Mouse (Mus musculus) left cerebral cortex, adult 8-10 months (tissue): ENCODE data around the gene Cacna1s. TPM values are rescaled to one million over a fixed set of nuclear protein-coding genes. Genes with fewer than 3 reads are reported as not detected.

Experiments used
- DNase-seq, 2 experiments: peaks; one replicate each; pipeline ENCODE4 v3.0.0; 2022; ENCODE audit warnings: low spot score in 2 of 2
- total RNA-seq, 4 experiments: library from RNA; stranded (reverse); gene quantifications; 2 replicates each; pipeline ENCODE4 v1.2.4; 2022

Cacna1s gene
- total RNA-seq, 4 experiments from 2014 or later: 0.83 to 1.6 (median 1.4) TPM

GRCm38 (mm10) chr1:136117069-136117468 is 64.5 kb downstream of the Cacna1s start:
- no peak for DNase-seq

- DNase-seq: peak in 1 of 2 experiments; percentile 89
Observed at GRCm38 (mm10) chr1:136118875-136119274, 66.3 kb downstream of the Cacna1s start.

GRCm38 (mm10) chr1:136119571-136120262 is 67.2 kb downstream of the Cacna1s start:
- no peak for DNase-seq

DNA sequence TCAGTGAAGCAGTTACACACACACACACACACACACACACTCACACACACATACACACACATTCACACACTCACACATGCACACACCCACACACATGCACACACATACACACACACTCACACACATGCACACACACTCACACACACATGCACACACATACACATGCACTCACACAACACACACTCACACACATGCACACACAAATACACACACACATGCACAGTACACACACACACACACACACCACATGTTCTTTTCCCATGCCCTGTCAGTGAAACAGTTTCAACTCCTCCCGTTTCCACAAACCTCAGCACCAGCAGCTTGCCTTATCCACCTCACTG is 67.7 kb downstream of the Cacna1s start:
- DNase-seq: no peak

GRCm38 (mm10) chr1:136120785-136121184 is 68.2 kb downstream of the Cacna1s start:
- no peak for DNase-seq

DNA sequence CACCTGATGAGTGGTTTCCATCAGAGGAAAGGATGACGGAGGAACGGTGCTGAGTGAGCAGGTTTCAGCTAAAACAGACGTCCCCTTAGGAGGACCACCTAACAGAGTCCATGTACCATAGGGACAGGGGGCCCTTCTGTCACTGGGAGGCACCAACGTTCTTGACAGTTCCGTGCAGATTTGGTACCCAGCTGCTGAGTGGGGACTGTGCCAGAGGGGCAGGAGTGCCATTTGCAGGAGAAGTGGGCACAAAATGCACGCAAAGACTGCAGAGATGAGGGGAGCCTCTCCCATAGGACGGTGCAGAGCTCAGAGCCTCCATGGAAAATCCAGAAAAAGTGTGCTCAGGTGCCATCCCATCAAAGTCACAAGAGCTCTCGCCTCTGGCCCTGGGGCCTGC is 69.5 kb downstream of the Cacna1s start:
- DNase-seq: no peak

DNA sequence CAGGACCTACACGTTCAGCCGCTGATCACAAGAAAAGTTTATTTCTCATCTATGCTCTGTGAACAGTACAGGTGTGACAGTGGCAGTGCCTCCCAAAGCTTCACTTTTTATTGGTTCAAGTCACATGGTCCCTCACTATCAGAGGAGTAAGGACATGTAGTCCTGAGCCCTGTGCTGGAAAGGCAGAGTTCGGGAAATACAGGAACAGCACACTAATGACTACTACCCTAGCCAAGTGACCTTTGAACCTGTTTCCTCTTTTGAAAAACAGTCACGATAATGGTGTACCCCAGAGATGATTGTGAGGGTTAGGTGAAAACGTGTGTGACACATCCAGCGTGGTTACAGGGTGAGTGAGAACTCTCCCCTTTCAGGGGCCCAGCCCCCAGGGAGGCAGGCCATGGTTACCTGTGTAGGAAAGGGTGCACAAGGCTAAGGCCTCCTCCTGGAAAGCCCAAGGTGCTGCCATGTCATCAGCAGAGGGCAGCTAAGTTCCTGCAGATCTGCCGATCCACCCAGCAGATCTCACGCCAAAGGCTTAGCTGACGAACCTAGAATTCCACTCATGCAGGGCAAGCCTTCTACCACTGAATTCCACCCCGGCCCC is 73.7 kb downstream of the Cacna1s start:
- DNase-seq: no peak

DNA sequence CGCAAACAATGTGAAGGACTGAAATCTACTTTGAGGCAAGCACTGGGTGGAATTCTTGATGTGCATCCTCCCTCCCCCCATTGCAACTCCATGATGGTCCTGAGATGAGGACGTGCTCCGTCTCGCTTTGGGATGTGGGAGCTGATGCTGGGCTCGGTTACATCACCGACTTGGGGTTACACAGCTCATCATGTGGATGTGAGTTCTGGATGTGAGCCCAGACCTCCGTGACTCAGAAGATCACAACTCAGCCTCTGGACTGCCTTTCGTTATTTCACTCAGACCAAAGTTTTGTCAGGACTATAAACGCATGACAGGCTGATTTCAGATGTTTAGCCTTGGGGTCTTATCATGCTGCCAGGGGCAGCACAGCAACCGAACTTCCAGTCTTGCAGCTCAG is 74.3 kb downstream of the Cacna1s start:
- DNase-seq: no peak

DNA sequence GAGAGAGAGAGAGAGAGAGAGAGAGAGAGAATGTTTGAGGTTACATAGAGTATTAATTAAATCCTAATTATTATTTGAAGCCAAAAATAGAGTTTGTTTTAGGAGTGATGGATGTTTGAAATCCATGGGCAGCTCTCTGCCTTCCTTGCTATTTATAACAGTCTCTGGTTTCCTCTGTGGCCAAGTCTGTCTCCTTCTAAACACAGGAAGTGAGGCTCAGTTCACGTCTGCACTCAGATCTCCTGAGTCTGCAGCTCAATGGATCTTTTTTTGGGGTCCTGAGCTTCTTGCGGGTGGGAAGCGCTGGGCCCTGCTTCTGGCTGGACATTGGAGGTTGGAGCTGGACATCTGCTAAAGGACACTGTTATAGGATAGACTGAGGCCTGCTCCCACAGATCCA is 75.3 kb downstream of the Cacna1s start:
- no peak for DNase-seq

DNA sequence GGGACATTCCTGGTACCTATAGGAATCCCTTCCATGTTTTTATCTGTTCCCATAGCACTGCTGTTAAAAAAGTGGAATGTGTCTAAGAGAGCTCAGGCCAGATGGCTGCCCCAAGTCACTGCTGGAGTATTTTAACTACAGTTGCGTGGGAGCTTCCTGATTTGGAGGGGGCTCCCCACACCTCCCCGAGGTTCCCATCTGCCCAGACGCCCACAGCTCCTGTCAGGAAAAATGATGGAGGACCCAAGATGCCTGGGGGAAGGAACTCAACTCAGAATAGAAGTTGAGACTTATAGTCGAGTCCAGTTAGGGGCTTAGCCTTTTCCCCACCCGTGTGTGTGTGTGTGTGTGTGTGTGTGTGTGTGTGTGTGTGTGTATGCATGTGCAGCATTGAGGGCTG is 75.9 kb downstream of the Cacna1s start:
- peak in 1 of 2 experiments; percentile 90 for DNase-seq

DNA sequence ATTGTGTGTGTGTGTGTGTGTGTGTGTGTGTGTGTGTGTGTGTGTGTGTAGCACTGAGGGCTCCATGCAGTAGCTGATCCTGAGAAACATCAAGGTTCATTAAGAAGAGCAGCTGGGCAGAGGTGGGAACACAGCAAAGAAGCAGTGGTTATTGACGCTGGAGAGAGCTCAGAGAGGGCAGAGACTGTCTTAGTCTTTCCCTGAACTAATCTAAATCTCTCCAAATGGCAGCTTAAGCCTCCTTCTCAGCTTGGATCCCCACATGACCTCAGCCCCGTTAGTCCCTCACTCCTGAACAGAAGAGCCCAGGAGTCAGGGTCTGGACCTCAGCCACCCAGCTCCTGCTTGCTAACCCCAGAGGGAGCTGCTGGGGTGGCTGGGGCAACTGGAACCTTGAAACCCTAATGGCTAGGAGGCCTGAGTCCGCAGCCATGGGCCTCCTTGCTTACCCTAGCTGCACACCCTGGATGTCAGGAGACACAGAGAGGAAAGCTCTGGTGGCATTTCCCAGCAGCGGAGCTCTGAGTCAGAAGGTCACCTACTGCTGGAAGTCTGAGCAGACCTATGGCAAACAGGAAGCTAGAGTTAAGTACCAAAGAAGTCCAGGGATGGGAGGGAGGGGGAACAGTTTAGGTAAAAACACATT is 76.5 kb downstream of the Cacna1s start:
- DNase-seq: no peak

DNA sequence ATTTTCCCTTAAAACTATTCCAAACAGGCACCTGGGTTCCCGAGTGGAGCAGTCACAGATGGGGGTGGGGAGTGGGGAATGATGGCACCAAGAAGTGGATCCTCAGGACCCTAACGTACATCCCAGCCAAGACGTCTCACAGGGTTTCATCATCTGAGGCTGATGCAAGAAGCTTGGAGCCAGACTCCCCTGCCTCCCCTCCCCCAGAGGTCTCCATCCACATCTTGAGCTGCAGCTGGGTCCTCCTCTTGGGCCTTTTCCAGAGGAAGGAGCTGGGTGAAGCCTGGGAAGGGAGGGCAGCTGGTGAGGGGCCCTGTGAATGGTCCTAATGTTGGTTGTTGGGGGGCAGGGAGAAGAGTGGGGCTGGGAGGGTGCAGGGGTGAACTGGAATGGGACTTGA is 77.6 kb downstream of the Cacna1s start:
- no peak for DNase-seq

- peak; percentile 83 to 94 for DNase-seq
Observed at GRCm38 (mm10) chr1:136130951-136131558, 78.5 kb downstream of the Cacna1s start, which contains the start of gene Kif21b. Gene Kif21b, plus strand, starts transcription at chr1:136131389.

GRCm38 (mm10) chr1:136131603-136132291 is 79.2 kb downstream of the Cacna1s start:
- DNase-seq: no peak

GRCm38 (mm10) chr1:136132386-136133201 is 80.0 kb downstream of the Cacna1s start:
- DNase-seq: no peak

GRCm38 (mm10) chr1:136133570-136134240 is 81.2 kb downstream of the Cacna1s start:
- DNase-seq: peak in 1 of 2 experiments; percentile 81

DNA sequence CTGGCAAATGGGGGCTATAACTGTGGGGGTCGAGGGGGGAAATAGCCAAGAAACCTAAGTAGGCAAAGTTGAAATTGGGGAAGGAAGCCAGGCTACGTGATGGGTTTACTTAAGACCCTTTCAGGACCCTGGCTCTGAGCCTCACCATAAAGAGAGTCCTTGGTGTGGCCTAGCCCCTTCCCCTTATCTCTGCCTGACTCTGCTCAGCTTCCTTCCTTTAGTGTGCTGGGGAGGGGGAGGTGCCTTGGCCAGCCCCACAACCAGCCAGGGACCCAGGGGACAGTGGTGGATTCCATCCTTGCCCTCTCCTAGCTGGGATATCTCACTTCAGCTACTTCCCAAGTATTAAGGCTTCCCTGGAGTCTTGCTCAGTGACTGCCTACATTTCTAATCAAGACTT is 82.0 kb downstream of the Cacna1s start:
- no peak for DNase-seq

GRCm38 (mm10) chr1:136135046-136135445 is 82.5 kb downstream of the Cacna1s start:
- DNase-seq: no peak

- no peak for DNase-seq
Observed at GRCm38 (mm10) chr1:136135777-136136444, 83.4 kb downstream of the Cacna1s start.

- DNase-seq: no peak
Observed at GRCm38 (mm10) chr1:136136547-136136946, 84.0 kb downstream of the Cacna1s start.
